In the genomic region with DNA sequence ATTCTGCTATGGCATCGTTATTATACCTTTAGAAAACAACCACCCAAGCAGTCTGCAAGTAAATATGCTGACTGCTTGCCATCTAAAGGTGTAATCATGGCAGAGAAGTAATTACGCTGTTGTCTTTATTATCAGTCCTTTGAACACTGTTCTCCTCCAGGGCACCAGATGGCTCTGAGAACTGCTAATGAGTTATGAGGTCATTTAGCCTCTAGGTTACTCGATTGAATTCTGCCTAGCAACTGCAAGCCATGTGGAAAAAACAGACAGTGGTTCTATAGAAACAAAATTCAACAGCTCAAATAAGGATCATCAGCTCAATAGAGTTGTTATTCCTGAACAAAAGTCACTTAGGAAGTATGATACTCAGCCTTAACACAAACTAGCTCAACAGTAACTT, we compare ENCODE assay signal across 15 mouse cellular contexts. TPM values are rescaled to one million over a fixed set of nuclear protein-coding genes. Genes with fewer than 3 reads are reported as not detected.
DNase-seq lines count a peak whose midpoint lies in the region; ATAC-seq lines count a peak whose summit lies in the region.
"Had no signal": no experiment of that assay in that cellular context is flagged by ENCODE, and none has a peak within 500 bp of the region (broad histone marks: within the 10 kb centered on the region; RNA-seq: fewer than 3 reads in every experiment).

No protein-coding gene starts in this region.

- WGBS in midbrain, embryonic 13.5 days, result 45% methylated on average over 3 of the region's 3 CpGs
- 75% methylated on average over 3 of the region's 3 CpGs for WGBS in midbrain, embryonic 11.5 days
- 88% methylated on average over 3 of the region's 3 CpGs for WGBS in heart, embryonic 10.5 days

- H3K27ac ChIP-seq in midbrain, embryonic 13.5 days, result 0 out of 2 replicates have a peak overlapping the region, but pooled peaks have one; percentile 21
- no peak overlapping the region for H3K27ac ChIP-seq in midbrain, embryonic 11.5 days (ENCODE audit: low read depth, low read length)
- no peak overlapping the region for H3K27ac ChIP-seq in heart, embryonic 10.5 days
- H3K27ac ChIP-seq: limb, embryonic 15.5 days had no signal

- H3K4me2 ChIP-seq in midbrain, embryonic 13.5 days (replicated peaks), result no peak overlapping the region
- H3K4me2 ChIP-seq in midbrain, embryonic 11.5 days, result no peak overlapping the region
- H3K4me2 ChIP-seq: limb, embryonic 15.5 days; lung, embryonic 14.5 days had no signal

- no peaks in the 10 kb centered on the region for H3K9me3 ChIP-seq in midbrain, embryonic 13.5 days
- no peaks in the 10 kb centered on the region for H3K9me3 ChIP-seq in midbrain, embryonic 11.5 days (ENCODE audit: control insufficient read depth, low read length)
- no peaks in the 10 kb centered on the region for H3K9me3 ChIP-seq in heart, embryonic 10.5 days
- H3K9me3 ChIP-seq: limb, embryonic 15.5 days; megakaryocyte, embryonic 14.5 days had no signal

- peaks cover 18% of the 10 kb centered on the region for H3K36me3 ChIP-seq in midbrain, embryonic 13.5 days
- H3K36me3 ChIP-seq in midbrain, embryonic 11.5 days (ENCODE audit: control insufficient read depth, insufficient read depth, low read length), result no peaks in the 10 kb centered on the region; the same call in 1 of the 2 replicates
- H3K36me3 ChIP-seq in heart, embryonic 10.5 days, result peaks cover 31% of the 10 kb centered on the region

- no peaks in the 10 kb centered on the region for H3K27me3 ChIP-seq in midbrain, embryonic 13.5 days
- H3K27me3 ChIP-seq in midbrain, embryonic 11.5 days (ENCODE audit: control insufficient read depth, insufficient read depth, low read length), result no peaks in the 10 kb centered on the region
- no peaks in the 10 kb centered on the region for H3K27me3 ChIP-seq in heart, embryonic 10.5 days (ENCODE audit: insufficient read depth, poor library complexity, severe bottlenecking)
- H3K27me3 ChIP-seq: limb, embryonic 15.5 days; megakaryocyte, embryonic 14.5 days had no signal

- no peak for ATAC-seq in midbrain, embryonic 13.5 days
- ATAC-seq in midbrain, embryonic 11.5 days (ENCODE audit: low FRiP score), result no peak
- no peak for ATAC-seq in megakaryocyte, adult 5-6 weeks (ENCODE audit: poor library complexity, severe bottlenecking)

- peak; percentile 20 for DNase-seq in cerebellum, adult 9-11 months
- no peak for DNase-seq in cerebellum, postnatal 4 days (ENCODE audit: low spot score in 2 of 2)
- DNase-seq in midbrain, embryonic 11.5 days (ENCODE audit: low spot score, missing footprints), result no peak
- peak; percentile 49 for DNase-seq in mesoderm, embryonic 11.5 days (ENCODE audit: low read depth, low spot score)
- DNase-seq in retina, postnatal 1 day, result peak; percentile 93
- DNase-seq in heart, embryonic 10.5 days (ENCODE audit: low spot score), result no peak
- DNase-seq: adrenal gland, adult 2 months; heart, postnatal 36 days; kidney, adult 8-10 months; lung, embryonic 14.5 days; thymus, adult 2 months had no signal

- H3K4me1 ChIP-seq in midbrain, embryonic 13.5 days (replicated peaks), result peaks cover 16% of the 10 kb centered on the region
- peaks cover 11% of the 10 kb centered on the region for H3K4me1 ChIP-seq in midbrain, embryonic 11.5 days (ENCODE audit: control insufficient read depth, insufficient read depth, low read length)
- peaks cover 8% of the 10 kb centered on the region; the same call in 1 of the 2 replicates for H3K4me1 ChIP-seq in heart, embryonic 10.5 days
- H3K4me1 ChIP-seq: limb, embryonic 15.5 days had no signal

- H3K4me3 ChIP-seq in midbrain, embryonic 13.5 days (replicated peaks), result no peak overlapping the region
- no peak overlapping the region for H3K4me3 ChIP-seq in midbrain, embryonic 11.5 days (ENCODE audit: low read depth, low read length)
- H3K4me3 ChIP-seq in heart, embryonic 10.5 days, result no peak overlapping the region
- H3K4me3 ChIP-seq: limb, embryonic 15.5 days; megakaryocyte, embryonic 14.5 days had no signal

- no peak overlapping the region for H3K9ac ChIP-seq in midbrain, embryonic 13.5 days (replicated peaks)
- no peak overlapping the region for H3K9ac ChIP-seq in midbrain, embryonic 11.5 days (ENCODE audit: low read length)
- H3K9ac ChIP-seq: limb, embryonic 15.5 days; lung, embryonic 14.5 days had no signal

RNA-seq across cellular contexts. Expression of a gene that starts 4.9 kb away (rescaled TPM):
- polyA plus RNA-seq in midbrain, embryonic 13.5 days (2015; fragmentation: Nextera tagmentation; extraction: Ambion mirVana), result 208 and 229 TPM in 2 replicates
- 252 and 253 TPM in 2 replicates for polyA plus RNA-seq in midbrain, embryonic 11.5 days (2014; fragmentation: Nextera tagmentation; extraction: Ambion mirVana)
- total RNA-seq in megakaryocyte, adult 5-6 weeks (2015), result 77.6 and 93.6 TPM in 2 replicates
- 26.9 and 47.6 TPM in 2 replicates for total RNA-seq in megakaryocyte, adult 5-6 weeks (2017)
- 184 and 206 TPM in 2 replicates for polyA plus RNA-seq in heart, embryonic 10.5 days (2016; fragmentation: Nextera tagmentation; extraction: Ambion mirVana)

Comparison
In these comparisons a context has a peak if more than half of its experiments do, and no peak if none do; other contexts are left out.
1. DNase-seq: peak in cerebellum, adult 9-11 months (single experiment), mesoderm, embryonic 11.5 days (single experiment) and retina, postnatal 1 day (single experiment); none in cerebellum, postnatal 4 days (0 of 2), midbrain, embryonic 11.5 days (single experiment) and heart, embryonic 10.5 days (single experiment).